In the genomic region with DNA sequence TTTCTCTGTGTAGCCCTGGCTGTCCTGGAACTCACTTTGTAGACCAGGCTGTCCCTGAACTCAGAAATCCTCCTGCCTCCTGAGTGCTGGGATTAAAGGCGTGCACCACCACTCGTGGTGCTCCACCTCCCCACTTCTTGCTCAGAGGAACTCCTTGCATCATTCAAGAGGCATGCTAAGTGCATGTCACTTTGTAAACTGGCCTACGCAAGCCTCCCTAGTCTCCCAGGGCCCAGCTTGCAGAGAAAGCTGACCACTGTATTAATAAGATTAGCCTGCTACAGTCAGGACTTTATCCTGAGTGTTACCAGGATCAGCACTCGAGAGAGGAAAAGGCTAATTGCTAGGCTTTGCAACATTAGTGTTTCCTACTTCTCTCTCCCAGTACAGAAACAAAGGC, we compare ENCODE assay signal across 16 mouse cellular contexts.
"Had no signal": no experiment of that assay in that cellular context is flagged by ENCODE, and none has a peak within 500 bp of the region (broad histone marks: within the 10 kb centered on the region; RNA-seq: fewer than 3 reads in every experiment).

No protein-coding gene starts in this region.

- ATAC-seq: hindbrain, embryonic 16.5 days; inflammation-experienced regulatory T-cells, adult 6 months; intestine, embryonic 15.5 days; intestine, postnatal 0 days had no signal

- DNase-seq: gastrocnemius, adult 2 months; gastrocnemius, postnatal 10 days; gastrocnemius, postnatal 25 days; heart, adult 18-20 months; heart, postnatal 10 days; heart, postnatal 4 days; kidney, adult 18-20 months; kidney, adult 8-10 months; kidney, postnatal 10 days; kidney, postnatal 25 days; kidney, postnatal 4 days; liver had no signal
